Mouse (Mus musculus) left cerebral cortex, adult 18-20 months (tissue): ENCODE data around the gene Mat2b. TPM values are rescaled to one million over a fixed set of nuclear protein-coding genes. Genes with fewer than 3 reads are reported as not detected.

Source experiments
- DNase-seq, 2 experiments: peaks; one replicate each; pipeline ENCODE4 v3.0.0; 2021 to 2022; ENCODE audit warnings: low spot score in 2 of 2, mixed read lengths in 1 of 2
- total RNA-seq, 2 experiments: library from RNA; stranded (reverse); gene quantifications; 2 replicates each; pipeline ENCODE4 v1.2.3; 2021

Mat2b gene
- total RNA-seq, 2 experiments from 2014 or later = 154 to 159 TPM

- no peak for DNase-seq
Observed at GRCm38 (mm10) chr11:40675014-40675730, 19.8 kb downstream of the Mat2b start.

GRCm38 (mm10) chr11:40649726-40650445, 45.1 kb downstream of the Mat2b start:
- DNase-seq = no peak

- DNase-seq = peak; percentile 28 to 37
Observed at GRCm38 (mm10) chr11:40647246-40647645, 47.8 kb downstream of the Mat2b start.

Other genes starting within 250 kb of the Mat2b start
- under 1 TPM; 0.14 to 0.33 TPM for gene Hmmr, start 38.2 kb upstream of the Mat2b start, total RNA-seq
- 10 to 100 TPM; 17.0 to 19.5 TPM for gene Nudcd2, start 38.5 kb upstream of the Mat2b start, total RNA-seq
- 10 to 100 TPM; 69.5 to 85.5 TPM for gene Ccng1, start 60.1 kb upstream of the Mat2b start, total RNA-seq